Mouse (Mus musculus) liver, embryonic 14.5 days (tissue): ENCODE data around the gene Bmp3. TPM values are rescaled to one million over a fixed set of nuclear protein-coding genes. Genes with fewer than 3 reads are reported as not detected.

Experiments used
- ATAC-seq: fragments of 200-750 bp; cut with Nextera tagmentation; 2 replicates; pipeline ENCODE4 v1.8.0; 2017; ENCODE audit warnings: moderate number of reproducible peaks, mild to moderate bottlenecking, moderate library complexity; ENCODE audit not compliant: insufficient read depth
- DNase-seq, 3 experiments: peaks; one replicate each; pipeline ENCODE4 v3.0.0-alpha.2; 2012 to 2013; ENCODE audit warnings: low read depth in 3 of 3, low spot score in 3 of 3
- H3K27ac ChIP-seq: fragments of 300-500 bp; sonication (generic); 2 replicates; pipeline ENCODE4 v1.5.1; 2014; ENCODE audit warnings: moderate library complexity, mild to moderate bottlenecking, control low read depth, inconsistent platforms
- H3K27me3 ChIP-seq: fragments of 300-500 bp; sonication (generic); 2 replicates; pipeline ENCODE4 v1.6.1; 2014; ENCODE audit warnings: mild to moderate bottlenecking, low read length, moderate library complexity; ENCODE audit not compliant: control insufficient read depth, insufficient read depth
- H3K36me3 ChIP-seq: fragments of 300-500 bp; sonication (generic); replicated peaks from 2 replicates; pipeline ENCODE4 v1.6.1; 2014; ENCODE audit warnings: low read depth; ENCODE audit not compliant: control insufficient read depth, insufficient read depth
- H3K4me1 ChIP-seq, 2 experiments: fragments of 200-500 bp in 1 of 2; fragments of 300-500 bp in 1 of 2; sonication (generic) in 1 of 2; replicated peaks; 2 replicates each; pipeline ENCODE4 v1.6.1; 2012 to 2014; ENCODE audit warnings: antibody characterized with exemption in 1 of 2, inconsistent platforms in 1 of 2, low read length in 1 of 2; ENCODE audit not compliant: control insufficient read depth in 2 of 2, insufficient read depth in 2 of 2
- H3K4me2 ChIP-seq: fragments of 300-500 bp; sonication (generic); 2 replicates; pipeline ENCODE4 v1.6.1; 2014; ENCODE audit warnings: low read depth, mild to moderate bottlenecking, control low read depth, moderate library complexity
- H3K4me3 ChIP-seq, 2 experiments: fragments of 200-500 bp in 1 of 2; fragments of 300-500 bp in 1 of 2; sonication (generic) in 1 of 2; 2 replicates each; pipeline ENCODE4 v1.5.1; 2012 to 2014; ENCODE audit warnings: low read depth in 2 of 2, low read length in 2 of 2, mild to moderate bottlenecking in 2 of 2, control low read depth in 1 of 2, inconsistent platforms in 1 of 2, moderate library complexity in 1 of 2; ENCODE audit not compliant: insufficient read depth in 1 of 2
- H3K9ac ChIP-seq: fragments of 300-500 bp; sonication (generic); replicated peaks from 2 replicates; pipeline ENCODE4 v1.6.1; 2014; ENCODE audit warnings: mild to moderate bottlenecking, control low read depth, moderate library complexity
- H3K9me3 ChIP-seq: fragments of 300-500 bp; sonication (generic); 2 replicates; pipeline ENCODE4 v1.6.1; 2016; ENCODE audit warnings: low read length, mixed read lengths; ENCODE audit not compliant: control insufficient read depth
- CTCF ChIP-seq: IDR thresholded peaks from 2 replicates; pipeline ENCODE4 v1.5.1; 2016; ENCODE audit warnings: antibody characterized with exemption, low read depth, control low read depth
- EP300 ChIP-seq: IDR thresholded peaks from 2 replicates; pipeline ENCODE4 v1.6.1; 2016; ENCODE audit warnings: antibody characterized with exemption, low read depth
- WGBS: fragments of 180-500 bp; shearing (Covaris S2); extraction: QIAGEN DNeasy Blood & Tissue Kit; methylation state at CpG from one replicate; pipeline ENCODE4 v1.1.7; 2014; ENCODE audit not compliant: insufficient replicate concordance; 5-methylcytosine and 5-hydroxymethylcytosine counted together
- polyA plus RNA-seq, 2 experiments: library from polyadenylated mRNA; depleted of rRNA in 1 of 2; stranded (reverse) in 1 of 2; unstranded in 1 of 2; fragments of >200 nt; fragmentation: Nextera tagmentation in 1 of 2; extraction: Ambion mirVana in 1 of 2; gene quantifications; 2 replicates each; pipeline versions ENCODE4 v1.2.1 to v1.2.3; 2012 to 2014

The Bmp3 gene
- polyA plus RNA-seq (2012; rRNA removed) (0.04 TPM in 2 replicates), polyA plus RNA-seq (2014; fragmentation: Nextera tagmentation; extraction: Ambion mirVana) (0.08 TPM in 1 of 2 replicates, not detected in the other)

- Histone ChIP-seq H3K4me1 (no peaks in the 10 kb centered on the region), H3K4me3 (peak within 1 kb of the TSS in 1 of 2 experiments; percentile 14; a peak in 2 of 4 replicates), H3K9ac (no peak within 1 kb of the TSS), H3K27me3 (peaks cover 25% of the 10 kb centered on the region), H3K9me3 (no peaks in the 10 kb centered on the region), H3K4me2 (peak within 1 kb of the TSS; percentile 40), H3K36me3 (no peaks in the 10 kb centered on the region), H3K27ac (no peak within 1 kb of the TSS)
- 7% methylated on average over 10 of the region's 10 CpGs for WGBS
- TF ChIP-seq CTCF (no peak), EP300 (no peak)
- ATAC-seq = no peak
- DNase-seq = no peak
These were observed at the start of gene Bmp3 for GRCm38 (mm10) chr5:98854264-98854626. Gene Bmp3, plus strand, starts transcription at chr5:98854415.

DNA sequence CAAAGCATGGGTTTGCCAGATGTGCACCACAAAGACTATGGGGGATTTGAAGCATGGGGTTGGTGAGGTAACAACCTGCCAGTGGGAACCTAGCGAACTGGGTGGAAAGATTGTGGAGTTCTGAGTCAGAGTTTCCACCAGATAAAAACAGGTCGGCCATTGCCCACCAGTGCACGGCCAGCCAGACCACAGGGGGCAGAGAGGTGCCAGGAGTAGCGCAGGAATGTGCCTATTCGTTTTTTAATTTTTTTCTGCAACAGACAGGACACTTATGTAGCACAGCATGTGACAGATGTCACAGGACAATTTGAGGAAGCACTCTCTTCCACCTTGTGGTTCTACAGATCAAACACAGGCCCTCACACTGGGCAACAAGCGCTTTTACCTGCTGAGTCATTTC is 49.5 kb upstream of the Bmp3 start:
- TF ChIP-seq CTCF = no peak
- no peak for TF ChIP-seq EP300
- ATAC-seq = no peak
- Histone ChIP-seq H3K27me3 (no peaks in the 10 kb centered on the region), H3K9me3 (no peaks in the 10 kb centered on the region), H3K4me1 (no peaks in the 10 kb centered on the region), H3K9ac (no peak overlapping the region), H3K4me3 (no peak overlapping the region), H3K4me2 (no peak overlapping the region), H3K27ac (no peak overlapping the region), H3K36me3 (no peaks in the 10 kb centered on the region)
- no peak for DNase-seq
- WGBS = 56% methylated on average over 6 of the region's 6 CpGs

DNA sequence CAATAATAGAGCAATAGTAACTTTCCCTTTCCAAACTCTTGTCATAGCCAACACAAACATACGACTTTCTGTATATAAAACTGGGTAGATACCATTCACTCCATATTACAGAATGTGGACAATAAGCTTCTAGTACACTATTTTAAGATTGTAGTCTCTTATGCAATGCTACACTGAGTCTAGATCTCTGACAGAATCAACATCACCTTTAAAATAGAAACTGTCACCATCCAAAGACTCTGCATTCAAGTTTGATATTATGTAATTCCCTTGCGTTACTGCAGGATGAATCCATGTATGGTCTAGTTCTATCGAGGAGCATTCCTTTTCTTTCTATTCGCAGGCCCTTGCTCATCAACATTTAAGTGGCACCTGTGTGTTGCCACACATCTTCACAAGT is 47.7 kb upstream of the Bmp3 start:
- DNase-seq = no peak
- Histone ChIP-seq H3K36me3 (no peaks in the 10 kb centered on the region), H3K4me1 (no peaks in the 10 kb centered on the region), H3K27me3 (no peaks in the 10 kb centered on the region), H3K4me2 (no peak overlapping the region), H3K9ac (no peak overlapping the region), H3K27ac (no peak overlapping the region), H3K4me3 (no peak overlapping the region), H3K9me3 (no peaks in the 10 kb centered on the region)
- WGBS = 70% methylated on average over 4 of the region's 4 CpGs
- no peak for ATAC-seq
- no peak for TF ChIP-seq EP300
- TF ChIP-seq CTCF = no peak

DNA sequence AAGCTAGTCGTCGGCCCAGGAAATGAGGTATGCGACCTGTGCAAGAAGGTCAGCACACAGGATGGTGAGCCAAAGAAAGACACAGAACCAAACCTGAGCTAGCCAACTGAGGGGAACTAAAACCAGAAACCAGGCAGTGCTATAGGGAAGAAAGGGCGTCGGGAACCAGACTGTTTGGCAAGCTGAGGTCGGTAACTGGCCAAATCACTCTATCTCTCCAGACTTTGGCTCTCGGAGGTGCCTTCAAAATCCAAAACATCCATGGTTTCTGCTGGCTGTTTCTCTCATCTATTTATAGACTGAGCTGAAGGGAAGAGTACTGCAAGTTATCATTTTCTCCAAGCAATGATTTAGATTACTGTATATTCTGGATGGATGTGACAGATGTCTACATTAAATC is 47.2 kb upstream of the Bmp3 start:
- Histone ChIP-seq H3K27ac (no peak overlapping the region), H3K4me1 (no peaks in the 10 kb centered on the region), H3K4me2 (no peak overlapping the region), H3K27me3 (no peaks in the 10 kb centered on the region), H3K9ac (no peak overlapping the region), H3K36me3 (no peaks in the 10 kb centered on the region), H3K4me3 (no peak overlapping the region), H3K9me3 (no peaks in the 10 kb centered on the region)
- no peak for ATAC-seq
- WGBS = 64% methylated on average over 7 of the region's 7 CpGs
- TF ChIP-seq EP300 (no peak), CTCF (no peak)
- DNase-seq = no peak

GRCm38 (mm10) chr5:98807953-98808352 is 46.3 kb upstream of the Bmp3 start:
- Histone ChIP-seq H3K9me3 (no peaks in the 10 kb centered on the region), H3K27ac (no peak overlapping the region), H3K9ac (no peak overlapping the region), H3K27me3 (no peaks in the 10 kb centered on the region), H3K4me1 (no peaks in the 10 kb centered on the region), H3K36me3 (no peaks in the 10 kb centered on the region), H3K4me3 (no peak overlapping the region), H3K4me2 (no peak overlapping the region)
- ATAC-seq (no peak), DNase-seq (no peak)
- TF ChIP-seq CTCF = no peak
- no peak for TF ChIP-seq EP300
- 72% methylated on average over 9 of the region's 9 CpGs for WGBS
